Mouse (Mus musculus) spleen, adult 18-20 months (tissue): ENCODE data around the gene Apobec2.
A peak's percentile ranks its signal among the peaks of the same experiment; 100 is the strongest.
"Not testable (repeated sequence)": the region's sequence is repeated elsewhere in the genome, so short reads cannot be mapped to it uniquely, and the experiment has no call there.

Source experiments
- DNase-seq, 2 experiments: peaks; one replicate each; pipeline ENCODE4 v3.0.0; 2022; ENCODE audit warnings: mixed read lengths in 2 of 2

Gene Apobec2

GRCm38 (mm10) chr17:48432158-48432980 lies at the start of gene Apobec2:
Apobec2 (minus strand) TSS chr17:48432930.
- DNase-seq = no peak

DNA sequence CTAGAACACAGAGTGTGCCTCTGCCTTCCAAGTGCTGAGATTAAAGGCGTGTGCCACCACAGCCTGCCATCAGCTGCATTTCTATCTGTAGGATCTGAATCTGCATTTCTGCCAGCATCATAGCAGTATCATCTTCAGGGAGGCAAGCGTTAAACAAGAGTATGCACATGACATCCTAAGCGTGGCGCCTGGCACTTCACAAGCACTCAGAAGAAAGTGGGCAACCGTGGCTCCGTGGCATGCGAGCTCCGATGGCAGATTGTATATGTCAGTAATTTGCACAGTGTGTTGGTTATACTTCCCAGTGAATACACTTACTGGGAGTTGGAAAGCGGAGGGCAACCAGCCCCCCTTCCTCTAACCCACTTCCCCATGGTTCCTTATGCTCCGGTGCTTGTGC lies 47.2 kb upstream of the Apobec2 start:
- no peak for DNase-seq

DNA sequence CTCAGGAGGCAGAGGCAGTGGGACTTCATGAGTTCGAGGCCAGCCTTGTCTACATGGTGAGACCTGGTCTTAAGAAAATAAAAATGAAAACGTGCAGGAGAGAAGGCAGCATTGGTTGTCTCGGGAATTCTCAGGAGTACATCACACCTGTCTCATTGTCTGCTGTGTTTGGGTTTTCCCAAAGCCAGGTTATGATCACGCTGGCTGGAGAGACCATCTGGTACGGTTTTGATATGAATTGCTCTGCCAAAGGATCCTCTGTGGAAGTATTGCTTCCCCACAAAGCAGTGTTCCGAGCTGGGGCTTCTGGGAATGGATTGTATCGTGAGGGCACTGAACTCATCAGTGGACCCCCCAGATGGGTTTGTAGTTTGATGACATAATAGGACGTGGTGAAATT lies 42.7 kb upstream of the Apobec2 start:
- DNase-seq = no peak

DNA sequence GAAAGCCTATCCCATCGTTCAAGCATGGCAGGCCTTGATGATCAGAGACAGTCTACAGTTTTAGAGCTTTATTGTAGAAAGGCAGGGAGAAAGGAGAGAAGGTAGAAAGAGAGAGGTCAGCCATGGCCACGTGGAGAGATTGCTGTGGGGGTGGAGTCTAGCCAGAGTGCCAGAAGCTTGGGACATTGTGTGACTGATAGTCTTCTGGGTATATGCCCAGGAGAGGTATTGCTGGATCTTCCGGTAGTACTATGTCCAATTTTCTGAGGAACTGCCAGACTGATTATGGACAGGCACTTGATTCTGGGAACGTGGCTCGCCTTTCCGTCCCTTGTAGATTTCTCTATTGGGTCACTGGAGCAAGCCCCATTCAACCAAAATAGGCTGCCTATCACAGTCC lies 41.6 kb upstream of the Apobec2 start:
- not testable (repeated sequence) for DNase-seq

DNA sequence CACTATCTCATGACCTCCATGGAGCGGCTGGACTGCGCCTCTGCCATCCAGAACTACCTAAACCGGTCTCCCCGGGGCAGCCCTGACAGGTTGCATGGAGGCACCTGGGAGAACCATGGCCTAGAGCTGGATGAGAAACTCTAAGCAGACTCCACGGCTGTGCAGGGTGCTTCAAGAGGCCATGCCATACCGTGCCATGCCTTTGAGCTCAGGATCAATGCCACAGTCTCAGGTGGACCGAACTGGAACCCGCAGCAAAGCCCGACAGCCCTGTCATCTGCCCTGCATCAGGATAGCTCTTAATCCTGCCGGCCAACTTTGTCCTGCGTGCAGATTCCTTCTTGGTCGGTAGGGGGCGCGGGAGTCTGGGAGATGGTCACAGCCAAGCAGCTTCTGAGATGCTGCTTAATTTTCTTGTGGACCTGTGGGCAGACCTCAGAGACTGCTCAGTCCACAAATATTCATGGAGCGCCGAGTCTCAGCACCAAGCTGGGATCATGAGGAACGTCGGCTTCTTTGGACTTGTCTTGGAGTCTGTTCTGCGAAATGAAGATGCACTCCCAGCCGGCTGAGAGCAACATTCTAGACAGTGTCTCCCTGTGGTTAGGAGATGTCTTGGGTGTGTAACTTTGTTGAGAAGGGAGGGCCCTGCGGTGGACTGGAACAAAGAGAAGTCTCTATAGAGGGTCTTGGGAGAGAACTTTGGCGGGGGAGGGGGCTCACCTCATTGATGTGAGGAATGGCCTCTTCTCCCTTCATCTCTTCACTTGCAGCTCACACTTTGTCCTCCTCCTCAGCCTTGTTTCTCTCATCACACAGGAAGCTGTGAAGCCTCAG lies 34.9 kb upstream of the Apobec2 start:
- peak; percentile 59 to 84 for DNase-seq

DNA sequence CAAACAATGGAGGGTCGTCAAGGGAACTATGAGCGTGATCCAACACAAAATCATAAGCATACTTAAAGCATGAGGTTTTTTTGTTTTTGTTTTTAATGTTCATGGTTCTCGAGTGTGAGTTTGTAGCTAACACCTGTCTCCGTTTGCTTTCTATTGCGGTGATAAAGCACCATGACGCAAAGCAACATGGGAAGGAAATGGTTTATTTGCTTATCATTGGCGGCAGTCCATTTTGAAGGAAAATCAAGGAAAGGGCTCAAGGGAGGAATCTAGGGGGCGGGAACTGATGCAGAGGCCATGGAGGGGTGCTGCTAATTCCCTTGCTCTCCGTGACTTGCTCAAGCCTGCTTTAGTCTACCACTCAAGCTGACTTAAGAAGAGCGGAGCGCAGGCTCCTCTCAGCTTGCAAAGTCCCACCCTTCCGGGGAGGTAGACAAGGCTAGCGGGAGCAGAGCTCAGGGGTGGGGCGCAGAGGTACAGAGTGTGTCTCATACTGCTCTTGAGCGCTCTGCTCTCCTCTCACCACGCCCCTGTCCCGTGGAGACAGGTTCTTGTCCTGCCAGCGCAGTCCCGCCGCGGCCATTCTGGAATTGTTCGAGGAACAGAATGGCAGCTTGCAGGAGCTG lies 34.2 kb upstream of the Apobec2 start:
- DNase-seq = peak in 1 of 2 experiments; percentile 14

- DNase-seq = no peak
Observed at GRCm38 (mm10) chr17:48463391-48463790, 30.7 kb upstream of the Apobec2 start.

- peak; percentile 27 to 30 for DNase-seq
Observed at GRCm38 (mm10) chr17:48462096-48462495, 29.4 kb upstream of the Apobec2 start.

- DNase-seq = peak in 1 of 2 experiments; percentile 22
Observed at GRCm38 (mm10) chr17:48457971-48458653, 25.4 kb upstream of the Apobec2 start.

GRCm38 (mm10) chr17:48455955-48456354 lies 23.2 kb upstream of the Apobec2 start:
- no peak for DNase-seq

GRCm38 (mm10) chr17:48454688-48455087 lies 22.0 kb upstream of the Apobec2 start, which contains the start of gene Unc5cl:
Unc5cl (plus strand) TSS chr17:48454901.
- DNase-seq = no peak

DNA sequence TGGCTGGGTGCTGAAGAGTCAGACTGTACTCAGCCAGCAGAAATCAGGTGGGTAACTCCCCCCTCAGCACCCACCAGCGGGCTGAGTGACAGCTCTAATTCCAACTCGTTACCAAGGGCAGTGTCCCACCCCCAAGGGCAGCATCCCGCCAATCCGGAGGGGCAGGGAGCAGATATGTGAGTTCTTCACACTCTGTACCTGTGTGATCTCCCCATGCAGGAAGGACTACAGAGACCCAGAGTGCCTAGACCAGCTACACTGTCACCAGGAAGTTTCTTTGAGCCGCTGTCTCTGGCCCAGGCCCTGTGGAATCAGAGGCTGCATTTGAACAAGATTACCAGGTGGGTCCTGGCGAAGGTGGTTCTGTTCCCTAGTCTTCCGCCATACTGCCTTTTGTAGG lies 21.5 kb upstream of the Apobec2 start:
- no peak for DNase-seq

GRCm38 (mm10) chr17:48453489-48453888 lies 20.8 kb upstream of the Apobec2 start:
- no peak for DNase-seq

DNA sequence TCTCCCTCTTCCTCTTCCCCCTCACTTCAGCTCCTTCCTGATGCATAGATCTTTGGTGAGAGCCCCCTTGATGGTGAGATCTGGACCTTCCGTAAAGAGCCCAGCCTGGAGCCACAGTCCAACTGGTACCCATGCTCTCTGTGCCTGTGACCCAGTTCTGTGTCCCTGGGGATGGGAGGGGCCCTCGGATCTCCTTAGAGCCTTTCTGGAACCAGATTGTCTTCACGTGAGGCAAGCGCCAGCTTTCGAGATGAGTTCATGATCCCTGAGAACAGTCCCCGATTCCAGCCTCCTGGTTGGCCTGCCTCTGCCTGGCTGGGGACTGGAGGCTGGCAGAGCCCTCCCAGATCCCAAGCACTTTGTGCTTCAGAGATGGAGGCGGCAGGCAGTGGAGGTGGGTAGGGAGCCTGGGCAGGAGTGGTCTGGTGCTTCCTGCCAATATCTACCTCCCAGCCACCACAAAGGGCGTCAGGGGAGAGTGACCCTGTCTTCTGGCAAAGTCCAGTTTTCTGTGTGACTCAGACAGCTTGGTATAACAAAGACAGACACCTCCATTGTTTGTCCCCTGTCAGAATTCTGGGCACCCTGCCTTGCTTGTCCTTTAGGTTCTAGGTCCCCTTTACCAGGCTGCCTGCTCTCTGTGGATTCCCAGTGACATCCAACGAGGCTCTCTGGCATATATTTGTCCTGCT lies 19.2 kb upstream of the Apobec2 start:
- no peak for DNase-seq

GRCm38 (mm10) chr17:48451353-48451675 lies 18.6 kb upstream of the Apobec2 start, which contains the start of gene Tspo2:
Tspo2 (minus strand) TSS chr17:48451522.
- no peak for DNase-seq

GRCm38 (mm10) chr17:48450666-48451352 lies 18.1 kb upstream of the Apobec2 start:
- no peak for DNase-seq

GRCm38 (mm10) chr17:48447675-48448074 lies 14.9 kb upstream of the Apobec2 start:
- no peak for DNase-seq

DNA sequence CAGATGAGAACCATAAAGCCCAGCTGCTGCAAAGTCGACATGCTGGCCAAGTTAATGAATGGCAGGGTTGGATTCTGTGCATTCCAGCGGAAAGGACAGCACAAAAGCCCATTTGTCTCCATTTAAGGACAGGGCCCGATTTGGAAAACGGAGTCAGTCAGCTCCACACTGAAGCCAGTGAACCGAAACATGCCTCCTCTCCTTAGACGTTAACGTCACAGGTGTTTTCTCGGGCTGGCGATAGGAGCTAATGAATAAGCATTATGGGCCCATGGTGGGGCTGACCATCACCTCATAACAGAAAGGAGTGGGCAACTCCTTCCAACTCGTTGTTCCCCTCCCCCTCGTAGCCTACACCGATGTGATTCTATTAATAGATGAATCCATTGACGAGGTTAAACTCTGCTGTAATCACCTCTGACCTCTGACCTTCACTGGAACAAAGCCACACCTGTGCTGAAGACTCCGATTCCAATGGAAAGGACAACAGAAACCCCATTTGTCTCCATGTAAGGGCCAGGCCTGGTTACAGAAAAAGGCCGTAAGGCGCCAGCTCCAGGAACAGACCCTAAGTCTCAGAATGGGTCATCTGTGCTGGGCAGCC lies 10.9 kb upstream of the Apobec2 start:
- DNase-seq = no peak

DNA sequence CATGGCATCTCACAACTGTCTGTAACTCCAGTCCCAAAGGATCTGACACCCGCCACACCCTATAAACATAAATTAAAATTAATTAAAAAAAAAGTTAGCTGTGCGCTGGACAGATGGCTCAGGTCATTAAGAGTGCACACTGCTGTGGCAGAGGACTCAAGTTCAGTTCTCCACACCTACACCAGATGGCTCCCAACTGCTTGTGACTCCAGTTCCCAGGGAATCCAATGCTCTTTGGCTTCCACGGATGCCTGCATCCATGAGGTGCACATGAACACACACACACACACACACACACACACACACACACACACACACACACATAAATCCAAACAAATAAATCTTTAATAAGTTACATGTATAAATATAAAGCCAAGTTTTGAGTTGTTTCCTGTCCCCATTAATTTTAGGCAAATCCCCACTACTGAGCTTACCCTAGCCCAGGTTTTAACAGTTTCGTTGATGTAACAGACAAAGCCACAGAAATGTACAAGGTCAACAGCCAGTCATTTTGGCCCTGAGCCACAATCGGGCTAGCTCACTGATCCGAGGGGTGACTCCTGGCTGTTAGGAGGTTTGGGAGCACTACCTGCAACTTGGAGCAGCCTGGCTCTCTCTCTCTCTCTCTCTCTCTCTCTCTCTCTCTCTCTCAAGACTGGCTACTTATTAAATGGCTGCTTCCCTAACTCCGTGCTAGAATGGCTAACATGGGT lies 10.2 kb upstream of the Apobec2 start:
- DNase-seq = no peak

- no peak for DNase-seq
Observed at GRCm38 (mm10) chr17:48437421-48437911, 4.7 kb upstream of the Apobec2 start.
